Mouse (Mus musculus) kidney, postnatal 10 days (tissue): Measurements from ENCODE around the gene Gm20909.
"Not testable (repeated sequence)": the region's sequence is repeated elsewhere in the genome, so short reads cannot be mapped to it uniquely, and the experiment has no call there.

Experiments
- DNase-seq: peaks from one replicate; pipeline ENCODE4 v3.0.0; 2021; ENCODE audit warnings: mixed read lengths

Gene Gm20909

GRCm38 (mm10) chrY:21164270-21164669 lies at the start of gene Gm20909:
Gene Gm20909, plus strand, starts transcription at chrY:21164570.
- not testable (repeated sequence) for DNase-seq
